Mouse (Mus musculus): ENCODE results near the gene Abi3bp. TPM values are rescaled to one million over a fixed set of nuclear protein-coding genes. Genes with fewer than 3 reads are reported as not detected.
A peak's percentile ranks its signal among the peaks of the same experiment; 100 is the strongest.

The Abi3bp gene
- polyA plus RNA-seq, 1 experiment from 2014 or later = 21.2 TPM

- no peak for TF ChIP-seq CTCF (IDR thresholded peaks at IDR 0.05)
- in situ Hi-C loops (cut with MboI; ENCODE audit: low pct_unique_long_range_greater_than_20kb) = no loop called here
- CTCF ChIA-PET = interaction anchor here (1.0 to 2.2 kb wide), 2 partner anchors 13 to 45 kb away, joined by 3 to 5 read pairs; no protein-coding TSS in a partner anchor
- no peak for DNase-seq (ENCODE audit: low read depth, low spot score)
- no peaks in the 10 kb centered on the region for H3K27me3 ChIP-seq
- ATAC-seq = no peak
- POLR2A ChIA-PET = no interaction called here
Measured at GRCm38 (mm10) chr16:56610572-56610971, 132.9 kb downstream of the Abi3bp start.

GRCm38 (mm10) chr16:56611096-56611867, 133.6 kb downstream of the Abi3bp start:
- DNase-seq (ENCODE audit: low read depth, low spot score) (no peak), ATAC-seq (no peak)
- no peaks in the 10 kb centered on the region for H3K27me3 ChIP-seq
- in situ Hi-C loops (cut with MboI; ENCODE audit: low pct_unique_long_range_greater_than_20kb) = no loop called here
- POLR2A ChIA-PET = no interaction called here
- CTCF ChIA-PET = interaction anchor here (0.6 to 2.2 kb wide), 3 partner anchors 16 to 44 kb away, joined by 3 to 5 read pairs (median 3); no protein-coding TSS in a partner anchor
- no peak for TF ChIP-seq CTCF (IDR thresholded peaks at IDR 0.05)

GRCm38 (mm10) chr16:56638544-56638943, 160.9 kb downstream of the Abi3bp start:
- in situ Hi-C loops (cut with MboI; ENCODE audit: low pct_unique_long_range_greater_than_20kb) = no loop called here
- ATAC-seq (no peak), DNase-seq (ENCODE audit: low read depth, low spot score) (no peak)
- H3K27me3 ChIP-seq = no peaks in the 10 kb centered on the region
- no peak for TF ChIP-seq CTCF (IDR thresholded peaks at IDR 0.05)
- CTCF ChIA-PET = no interaction called here
- POLR2A ChIA-PET = no interaction called here

- H3K27me3 ChIP-seq = no peaks in the 10 kb centered on the region
- ATAC-seq = no peak
- DNase-seq (ENCODE audit: low read depth, low spot score) = no peak
- TF ChIP-seq CTCF (IDR thresholded peaks at IDR 0.05) = no peak
- in situ Hi-C loops (cut with MboI; ENCODE audit: low pct_unique_long_range_greater_than_20kb) = no loop called here
- ChIA-PET POLR2A (no interaction called here), CTCF (no interaction called here)
Measured at GRCm38 (mm10) chr16:56645251-56645650, 167.6 kb downstream of the Abi3bp start.

- ATAC-seq = no peak
- POLR2A ChIA-PET = no interaction called here
- no peak for DNase-seq (ENCODE audit: low read depth, low spot score)
Measured at GRCm38 (mm10) chr16:56646382-56647172, 168.9 kb downstream of the Abi3bp start.

GRCm38 (mm10) chr16:56655193-56655910, 177.7 kb downstream of the Abi3bp start:
- POLR2A ChIA-PET = no interaction called here
- H3K27me3 ChIP-seq = no peaks in the 10 kb centered on the region
- DNase-seq (ENCODE audit: low read depth, low spot score) (peak; percentile 38), ATAC-seq (peak; percentile 95)
- CTCF ChIA-PET = interaction anchor here (1.1 to 1.4 kb wide), 3 partner anchors 21 to 135 kb away, joined by 3 to 6 read pairs (median 5); no protein-coding TSS in a partner anchor
- no peak for TF ChIP-seq CTCF (IDR thresholded peaks at IDR 0.05)
- in situ Hi-C loops (cut with MboI; ENCODE audit: low pct_unique_long_range_greater_than_20kb) = no loop called here

More at GRCm38 (mm10) chr16:56646382-56647172, 168.9 kb downstream of the Abi3bp start:
- in situ Hi-C loops (cut with MboI; ENCODE audit: low pct_unique_long_range_greater_than_20kb) = no loop called here
- TF ChIP-seq CTCF (IDR thresholded peaks at IDR 0.05) = no peak
- no peaks in the 10 kb centered on the region for H3K27me3 ChIP-seq
- CTCF ChIA-PET = no interaction called here

GRCm38 (mm10) chr16:56658866-56659265, 181.2 kb downstream of the Abi3bp start:
- CTCF ChIA-PET = interaction anchor here (0.9 kb wide), 1 partner anchor 9 kb away, joined by 3 read pairs; no protein-coding TSS in a partner anchor
- POLR2A ChIA-PET = interaction anchor here (0.7 kb wide), 1 partner anchor 852 kb away, joined by 5 read pairs; no protein-coding TSS in a partner anchor
- in situ Hi-C loops (cut with MboI; ENCODE audit: low pct_unique_long_range_greater_than_20kb) = no loop called here
- TF ChIP-seq CTCF (IDR thresholded peaks at IDR 0.05) = no peak
- ATAC-seq (no peak), DNase-seq (ENCODE audit: low read depth, low spot score) (no peak)
- H3K27me3 ChIP-seq = no peaks in the 10 kb centered on the region

- ChIA-PET POLR2A (interaction anchor here (0.6 kb wide), 1 partner anchor 576 kb away, joined by 3 read pairs; no protein-coding TSS in a partner anchor), CTCF (no interaction called here)
- no peaks in the 10 kb centered on the region for H3K27me3 ChIP-seq
- DNase-seq (ENCODE audit: low read depth, low spot score) (no peak), ATAC-seq (no peak)
- in situ Hi-C loops (cut with MboI; ENCODE audit: low pct_unique_long_range_greater_than_20kb) = no loop called here
- TF ChIP-seq CTCF (IDR thresholded peaks at IDR 0.05) = no peak
Measured at GRCm38 (mm10) chr16:56669520-56669919, 191.8 kb downstream of the Abi3bp start.

GRCm38 (mm10) chr16:56670941-56671340, 193.3 kb downstream of the Abi3bp start:
- ATAC-seq = no peak
- no peak for DNase-seq (ENCODE audit: low read depth, low spot score)
- TF ChIP-seq CTCF (IDR thresholded peaks at IDR 0.05) = no peak
- H3K27me3 ChIP-seq = no peaks in the 10 kb centered on the region
- in situ Hi-C loops (cut with MboI; ENCODE audit: low pct_unique_long_range_greater_than_20kb) = loop anchor here (10.0 kb wide), 1 partner anchor 166 kb away; no protein-coding TSS in a partner anchor
- POLR2A ChIA-PET = no interaction called here
- CTCF ChIA-PET = no interaction called here

GRCm38 (mm10) chr16:56673420-56673819, 195.7 kb downstream of the Abi3bp start:
- DNase-seq (ENCODE audit: low read depth, low spot score) (no peak), ATAC-seq (no peak)
- CTCF ChIA-PET = no interaction called here
- no peak for TF ChIP-seq CTCF (IDR thresholded peaks at IDR 0.05)
- in situ Hi-C loops (cut with MboI; ENCODE audit: low pct_unique_long_range_greater_than_20kb) = loop anchor here (10.0 kb wide), 1 partner anchor 169 kb away; no protein-coding TSS in a partner anchor
- POLR2A ChIA-PET = no interaction called here
- no peaks in the 10 kb centered on the region for H3K27me3 ChIP-seq
